Mouse (Mus musculus) spleen, adult 2 months (tissue): ENCODE measurements around the gene Car10. TPM values are rescaled to one million over a fixed set of nuclear protein-coding genes. Genes with fewer than 3 reads are reported as not detected.

Experiments
- DNase-seq, 2 experiments: peaks; one replicate each; pipeline versions ENCODE4 v3.0.0 to v3.0.0-alpha.2; 2012 to 2021; ENCODE audit warnings: low spot score in 2 of 2, low read depth in 1 of 2
- H3K27ac ChIP-seq: fragments of 200-500 bp; 2 replicates; pipeline ENCODE4 v1.5.1; 2012; ENCODE audit warnings: low read length, inconsistent platforms; ENCODE audit not compliant: insufficient read depth
- H3K27me3 ChIP-seq: fragments of 200-500 bp; 2 replicates; pipeline ENCODE4 v1.6.1; 2012; ENCODE audit warnings: mild to moderate bottlenecking, moderate library complexity, low read length, inconsistent platforms; ENCODE audit not compliant: control insufficient read depth, insufficient read depth
- H3K36me3 ChIP-seq: fragments of 200-500 bp; 2 replicates; pipeline ENCODE4 v1.6.1; 2012; ENCODE audit warnings: mild to moderate bottlenecking, low read length, inconsistent platforms; ENCODE audit not compliant: control insufficient read depth, insufficient read depth
- H3K4me1 ChIP-seq: fragments of 200-500 bp; 2 replicates; pipeline ENCODE4 v1.6.1; 2011; ENCODE audit warnings: inconsistent platforms; ENCODE audit not compliant: control insufficient read depth, insufficient read depth, insufficient read length
- H3K4me3 ChIP-seq: fragments of 200-500 bp; 2 replicates; pipeline ENCODE4 v1.5.1; 2011; ENCODE audit warnings: mild to moderate bottlenecking, inconsistent platforms; ENCODE audit not compliant: insufficient read depth, insufficient read length; ENCODE audit errors: extremely low read depth
- CTCF ChIP-seq: fragments of 200-500 bp; IDR thresholded peaks from 2 replicates; pipeline ENCODE4 v1.5.1; 2011; ENCODE audit warnings: mild to moderate bottlenecking, inconsistent platforms; ENCODE audit not compliant: insufficient read depth, insufficient read length, insufficient replicate concordance; ENCODE audit errors: extremely low read depth
- POLR2A ChIP-seq: fragments of 200-500 bp; IDR thresholded peaks from 2 replicates; pipeline ENCODE4 v1.6.1; 2011; ENCODE audit warnings: low read depth, low read length, inconsistent platforms
- WGBS: fragments of 180-500 bp; shearing (Covaris S2); methylation state at CpG from one replicate; pipeline ENCODE4 v1.1.7; 2018; 5-methylcytosine and 5-hydroxymethylcytosine counted together
- polyA plus RNA-seq: library from polyadenylated mRNA; depleted of rRNA; stranded (reverse); fragments of >200 nt; gene quantifications from 2 replicates; pipeline ENCODE4 v1.2.3, GENCODE M21; 2012

Gene Car10
- polyA plus RNA-seq, 1 experiment = not detected

- H3K36me3 ChIP-seq = no peaks in the 10 kb centered on the region
- no peak for DNase-seq
- no peaks in the 10 kb centered on the region for H3K4me1 ChIP-seq
- TF ChIP-seq CTCF = no peak
- no peak overlapping the region for H3K27ac ChIP-seq
- H3K4me3 ChIP-seq = no peak overlapping the region
- H3K27me3 ChIP-seq = no peaks in the 10 kb centered on the region
- WGBS = 73% methylated on average over 3 of the region's 3 CpGs
Measured at GRCm38 (mm10) chr11:93590652-93591051, 492.8 kb downstream of the Car10 start.

GRCm38 (mm10) chr11:93594033-93594432, 496.2 kb downstream of the Car10 start:
- Histone ChIP-seq H3K4me3 (no peak overlapping the region), H3K36me3 (no peaks in the 10 kb centered on the region), H3K4me1 (no peaks in the 10 kb centered on the region), H3K27me3 (no peaks in the 10 kb centered on the region), H3K27ac (no peak overlapping the region)
- DNase-seq = no peak
- WGBS = 21% methylated on average over 2 of the region's 2 CpGs
- TF ChIP-seq POLR2A (no peak), CTCF (no peak)

GRCm38 (mm10) chr11:93598175-93598574, 500.3 kb downstream of the Car10 start:
- no peak for DNase-seq
- Histone ChIP-seq H3K27me3 (no peaks in the 10 kb centered on the region), H3K27ac (no peak overlapping the region), H3K36me3 (no peaks in the 10 kb centered on the region), H3K4me1 (no peaks in the 10 kb centered on the region), H3K4me3 (no peak overlapping the region)
- no peak for TF ChIP-seq CTCF
- no peak for TF ChIP-seq POLR2A
- 72% methylated on average over 4 of the region's 4 CpGs for WGBS

GRCm38 (mm10) chr11:93599755-93600154, 501.9 kb downstream of the Car10 start:
- Histone ChIP-seq H3K27me3 (no peaks in the 10 kb centered on the region), H3K4me3 (no peak overlapping the region), H3K27ac (no peak overlapping the region), H3K4me1 (no peaks in the 10 kb centered on the region), H3K36me3 (no peaks in the 10 kb centered on the region)
- DNase-seq = no peak
- TF ChIP-seq CTCF = no peak
- TF ChIP-seq POLR2A = no peak
- WGBS = 77% methylated on average over 3 of the region's 3 CpGs

- no peak for TF ChIP-seq POLR2A
- no peak for TF ChIP-seq CTCF
- Histone ChIP-seq H3K4me1 (no peaks in the 10 kb centered on the region), H3K36me3 (no peaks in the 10 kb centered on the region), H3K4me3 (no peak overlapping the region), H3K27me3 (no peaks in the 10 kb centered on the region), H3K27ac (no peak overlapping the region)
- DNase-seq = no peak
- 97% methylated on average over 1 of the region's 1 CpGs for WGBS
Measured at GRCm38 (mm10) chr11:93603575-93603974, 505.7 kb downstream of the Car10 start.

- no peak overlapping the region for H3K27ac ChIP-seq
- no peak for DNase-seq
- no peaks in the 10 kb centered on the region for H3K4me1 ChIP-seq
- H3K27me3 ChIP-seq = no peaks in the 10 kb centered on the region
- 95% methylated on average over 1 of the region's 1 CpGs for WGBS
- no peaks in the 10 kb centered on the region for H3K36me3 ChIP-seq
- TF ChIP-seq POLR2A (no peak), CTCF (no peak)
- H3K4me3 ChIP-seq = no peak overlapping the region
Measured at GRCm38 (mm10) chr11:93607111-93607510, 509.3 kb downstream of the Car10 start.

- TF ChIP-seq POLR2A = no peak
- TF ChIP-seq CTCF = no peak
- H3K27me3 ChIP-seq = no peaks in the 10 kb centered on the region
- 69% methylated on average over 7 of the region's 7 CpGs for WGBS
- no peak overlapping the region for H3K27ac ChIP-seq
- no peaks in the 10 kb centered on the region for H3K4me1 ChIP-seq
- H3K4me3 ChIP-seq = no peak overlapping the region
- no peak for DNase-seq
- no peaks in the 10 kb centered on the region for H3K36me3 ChIP-seq
Measured at GRCm38 (mm10) chr11:93608716-93609115, 510.9 kb downstream of the Car10 start.

GRCm38 (mm10) chr11:93612071-93612470, 514.2 kb downstream of the Car10 start:
- Histone ChIP-seq H3K27ac (no peak overlapping the region), H3K36me3 (no peaks in the 10 kb centered on the region), H3K4me3 (no peak overlapping the region), H3K4me1 (no peaks in the 10 kb centered on the region), H3K27me3 (no peaks in the 10 kb centered on the region)
- WGBS = 85% methylated on average over 4 of the region's 4 CpGs
- TF ChIP-seq CTCF (no peak), POLR2A (no peak)
- DNase-seq = no peak
